Mouse (Mus musculus): ENCODE data around the gene Rora.

GRCm38 (mm10) chr9:68956938-68957573 lies 303.5 kb downstream of the Rora start:
- TF ChIP-seq POLR2A (IDR thresholded peaks at IDR 0.05; ENCODE audit: low read depth, low read length) (no peak), CTCF (IDR thresholded peaks at IDR 0.05; ENCODE audit: extremely low read depth, insufficient read length, insufficient replicate concordance, low read depth, low read length) (no peak)
